9 mouse cellular contexts compared by ENCODE assay signal in genomic region chr2:137732410-137732809, GRCm38 (mm10).
DNase-seq lines count a peak whose midpoint lies in the region; ATAC-seq and TF ChIP-seq lines count a peak whose summit lies in the region.
"Had no signal": no experiment of that assay in that cellular context is flagged by ENCODE, and none has a peak within 500 bp of the region (broad histone marks: within the 10 kb centered on the region; RNA-seq: fewer than 3 reads in every experiment).

No protein-coding gene starts in this region.

- H3K27ac ChIP-seq in ES-E14 (ENCODE audit: insufficient read depth, low read depth, low read length, poor library complexity, severe bottlenecking) = no peak overlapping the region
- no peak overlapping the region for H3K27ac ChIP-seq in hindbrain, embryonic 16.5 days (ENCODE audit: low read depth, low read length)

- H3K9ac ChIP-seq in ES-E14 (ENCODE audit: insufficient read depth, low read depth, low read length, poor library complexity, severe bottlenecking) = no peak overlapping the region
- no peak overlapping the region for H3K9ac ChIP-seq in hindbrain, embryonic 16.5 days (ENCODE audit: low read depth, low read length)

- H3K4me1 ChIP-seq in ES-E14 (ENCODE audit: control insufficient read depth in 2 of 2, insufficient read depth in 2 of 2, low read length in 2 of 2, poor library complexity in 1 of 2) = no peaks in the 10 kb centered on the region
- peaks cover 4% of the 10 kb centered on the region; the same call in 1 of the 2 replicates for H3K4me1 ChIP-seq in hindbrain, embryonic 16.5 days (ENCODE audit: control insufficient read depth, insufficient read depth, low read depth, low read length)

- H3K9me3 ChIP-seq in ES-E14 (ENCODE audit: control insufficient read depth, insufficient read depth, low read depth, low read length) = no peaks in the 10 kb centered on the region
- H3K9me3 ChIP-seq in hindbrain, embryonic 16.5 days (ENCODE audit: control insufficient read depth, low read length) = no peaks in the 10 kb centered on the region

- H3K4me2 ChIP-seq in hindbrain, embryonic 16.5 days (ENCODE audit: low read length) = no peak overlapping the region

- H3K36me3 ChIP-seq in ES-E14 (ENCODE audit: control insufficient read depth, insufficient read depth, low read length, poor library complexity, severe bottlenecking) = no peaks in the 10 kb centered on the region
- H3K36me3 ChIP-seq in hindbrain, embryonic 16.5 days (ENCODE audit: control insufficient read depth, insufficient read depth, low read length) = no peaks in the 10 kb centered on the region

- WGBS in hindbrain, embryonic 16.5 days = 13% methylated on average over 2 of the region's 2 CpGs

- no peak overlapping the region for H3K4me3 ChIP-seq in ES-E14 (ENCODE audit: insufficient read depth in 1 of 2, low read depth in 1 of 2, low read length in 2 of 2, poor library complexity in 1 of 2, severe bottlenecking in 1 of 2)
- no peak overlapping the region for H3K4me3 ChIP-seq in hindbrain, embryonic 16.5 days (ENCODE audit: low read length)
- H3K4me3 ChIP-seq: myocyte had no signal

- in situ Hi-C loops in ES-E14 (cut with MboI; ENCODE audit: low sequenced_read_pairs in 2 of 2, unreplicated experiment in 2 of 2) = no loop called here

- no peaks in the 10 kb centered on the region for H3K27me3 ChIP-seq in hindbrain, embryonic 16.5 days (replicated peaks; ENCODE audit: control insufficient read depth, insufficient read depth, low read length)

- DNase-seq in heart, adult 11 months = peak; percentile 85
- no peak for DNase-seq in heart, postnatal 25 days (ENCODE audit: low spot score)
- DNase-seq in ES-E14 (ENCODE audit: low read depth, low spot score) = no peak
- peak; percentile 23 for DNase-seq in cerebellum, adult 8-10 months
- peak; percentile 49 for DNase-seq in lung, postnatal 10 days
- no peak for DNase-seq in spleen, postnatal 10 days (ENCODE audit: low spot score in 2 of 2)

- intact Hi-C loops in heart, postnatal 25 days (cut with DNase I) = loop anchor here (2.0 to 5.0 kb wide), 5 partner anchors 210 to 1245 kb away; no protein-coding TSS in a partner anchor

- ATAC-seq in hindbrain, embryonic 16.5 days = peak; percentile 72
- no peak for ATAC-seq in activated CD4-positive, CD25-positive, alpha-beta regulatory T cell, adult 4 months

TF ChIP-seq in ES-E14, 5 proteins besides CTCF, POLR2A, EP300 and RAD21:
- TF ChIP-seq ZC3H11A (IDR thresholded peaks at IDR 0.05; ENCODE audit: borderline replicate concordance, low read depth, low read length) = 0 out of 2 replicates have a peak, but pooled peaks have one; percentile 9
- TF ChIP-seq HCFC1 (IDR thresholded peaks at IDR 0.05; ENCODE audit: borderline replicate concordance, insufficient read depth, low read length) = no peak
- no peak for TF ChIP-seq CHD2 (IDR thresholded peaks at IDR 0.05; ENCODE audit: low read depth, low read length)

Comparison
In these comparisons a context has a peak if more than half of its experiments do, and no peak if none do; other contexts are left out.
1. DNase-seq: peak in heart, adult 11 months (single experiment), cerebellum, adult 8-10 months (single experiment) and lung, postnatal 10 days (single experiment); none in heart, postnatal 25 days (single experiment), ES-E14 (single experiment) and spleen, postnatal 10 days (0 of 2).